Mouse (Mus musculus) hindbrain, embryonic 12.5 days (tissue): Measurements from ENCODE around the gene Slc4a1. TPM values are rescaled to one million over a fixed set of nuclear protein-coding genes. Genes with fewer than 3 reads are reported as not detected.

Experiments used
- ATAC-seq: fragments of 200-750 bp; cut with Nextera tagmentation; 2 replicates; pipeline ENCODE4 v1.8.0; 2017; ENCODE audit warnings: moderate TSS enrichment; ENCODE audit not compliant: low FRiP score
- H3K27ac ChIP-seq: fragments of 300-500 bp; sonication (generic); 2 replicates; pipeline ENCODE4 v1.5.1; 2016; ENCODE audit warnings: mild to moderate bottlenecking
- H3K27me3 ChIP-seq: fragments of 300-500 bp; sonication (generic); 2 replicates; pipeline ENCODE4 v1.6.1; 2016; ENCODE audit warnings: mild to moderate bottlenecking
- H3K36me3 ChIP-seq: fragments of 300-500 bp; sonication (generic); 2 replicates; pipeline ENCODE4 v1.6.1; 2016; ENCODE audit warnings: mild to moderate bottlenecking
- H3K4me1 ChIP-seq: fragments of 300-500 bp; sonication (generic); 2 replicates; pipeline ENCODE4 v1.6.1; 2016
- H3K4me2 ChIP-seq: fragments of 300-500 bp; sonication (generic); replicated peaks from 2 replicates; pipeline ENCODE4 v1.6.1; 2016; ENCODE audit warnings: mild to moderate bottlenecking
- H3K4me3 ChIP-seq: fragments of 300-500 bp; sonication (generic); 2 replicates; pipeline ENCODE4 v1.5.1; 2016; ENCODE audit warnings: mild to moderate bottlenecking
- H3K9ac ChIP-seq: fragments of 300-500 bp; sonication (generic); 2 replicates; pipeline ENCODE4 v1.6.1; 2016; ENCODE audit warnings: mild to moderate bottlenecking, moderate library complexity
- H3K9me3 ChIP-seq: fragments of 300-500 bp; sonication (generic); replicated peaks from 2 replicates; pipeline ENCODE4 v1.6.1; 2016; ENCODE audit warnings: mild to moderate bottlenecking
- WGBS: fragments of 180-500 bp; shearing (Covaris S2); methylation state at CpG from one replicate; pipeline ENCODE4 v1.1.7; 2016; 5-methylcytosine and 5-hydroxymethylcytosine counted together
- polyA plus RNA-seq: library from polyadenylated mRNA; unstranded; fragments of >200 nt; fragmentation: Nextera tagmentation; extraction: Ambion mirVana; gene quantifications from 2 replicates; pipeline ENCODE4 v1.2.1, GENCODE M21; 2016

Gene Slc4a1
- polyA plus RNA-seq, 1 experiment from 2014 or later = 33.5 TPM

DNA sequence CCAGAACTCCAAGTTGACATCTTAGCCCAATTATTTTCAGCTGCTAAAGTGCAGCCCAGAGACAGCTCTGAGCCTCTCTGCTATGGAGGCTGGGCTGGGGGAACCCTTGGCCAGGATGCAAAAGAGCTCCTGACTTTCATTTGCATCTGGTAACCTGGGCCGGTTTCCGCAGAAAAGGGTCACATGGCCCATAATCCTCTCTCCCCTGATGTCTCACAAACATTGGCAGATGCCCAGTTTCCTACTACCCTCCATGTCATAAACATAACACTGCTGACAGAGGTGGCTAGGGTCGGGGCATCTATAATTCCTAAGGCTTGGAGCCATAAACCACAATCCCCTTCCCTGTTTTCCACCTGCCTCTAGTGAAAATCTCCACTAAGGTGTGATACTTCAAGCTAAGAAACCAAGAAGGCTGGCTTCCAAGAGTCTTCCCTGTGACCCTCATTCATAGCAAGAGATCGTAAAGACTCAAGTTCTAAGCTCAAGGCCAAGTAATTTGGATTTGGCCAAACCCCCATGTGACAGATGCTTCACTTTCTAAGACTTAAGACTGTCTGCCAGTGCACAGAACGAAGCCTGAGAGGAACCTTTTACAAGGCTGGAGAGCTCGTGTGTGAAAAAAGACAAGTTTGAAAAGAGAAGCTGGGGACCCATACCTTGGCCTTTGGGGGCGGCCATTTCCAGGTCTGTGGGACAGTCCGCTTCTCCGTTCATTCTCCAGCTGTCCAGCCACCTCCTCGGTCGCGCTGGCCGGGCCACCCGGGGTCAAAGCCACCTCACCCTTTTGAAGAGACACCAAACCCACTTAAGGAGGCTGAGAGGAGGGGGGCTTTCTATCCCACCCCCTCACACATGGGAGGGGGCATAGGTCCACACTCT, 50.1 kb downstream of the Slc4a1 start:
- H3K27ac ChIP-seq = peak overlapping the region; percentile 100
- H3K27me3 ChIP-seq = no peaks in the 10 kb centered on the region
- H3K4me2 ChIP-seq = peak overlapping the region; percentile 88
- H3K4me1 ChIP-seq = peaks cover 26% of the 10 kb centered on the region
- H3K4me3 ChIP-seq = peak overlapping the region; percentile 100
- WGBS = 18% methylated on average over 14 of the region's 14 CpGs
- H3K9me3 ChIP-seq = no peaks in the 10 kb centered on the region
- peak overlapping the region; percentile 100 for H3K9ac ChIP-seq
- ATAC-seq = peak; percentile 8; the same call in 1 of the 2 replicates
- peaks cover 40% of the 10 kb centered on the region for H3K36me3 ChIP-seq

GRCm38 (mm10) chr11:102314321-102314720, 51.7 kb downstream of the Slc4a1 start:
- Histone ChIP-seq H3K36me3 (peaks cover 57% of the 10 kb centered on the region), H3K4me2 (no peak overlapping the region)

GRCm38 (mm10) chr11:102312586-102312985, 53.4 kb downstream of the Slc4a1 start:
- WGBS = 82% methylated on average over 6 of the region's 6 CpGs
- H3K27ac ChIP-seq = no peak overlapping the region
- no peak overlapping the region for H3K9ac ChIP-seq
- no peak overlapping the region for H3K4me3 ChIP-seq
- H3K4me1 ChIP-seq = peaks cover 42% of the 10 kb centered on the region
- no peak for ATAC-seq
- H3K36me3 ChIP-seq = peaks cover 68% of the 10 kb centered on the region
- H3K9me3 ChIP-seq = no peaks in the 10 kb centered on the region
- no peaks in the 10 kb centered on the region for H3K27me3 ChIP-seq
- no peak overlapping the region for H3K4me2 ChIP-seq

More at GRCm38 (mm10) chr11:102314321-102314720, 51.7 kb downstream of the Slc4a1 start:
- H3K27ac ChIP-seq = no peak overlapping the region
- no peak overlapping the region for H3K4me3 ChIP-seq
- no peak overlapping the region for H3K9ac ChIP-seq
- no peaks in the 10 kb centered on the region for H3K9me3 ChIP-seq
- no peaks in the 10 kb centered on the region for H3K27me3 ChIP-seq
- no peak for ATAC-seq
- 91% methylated on average over 12 of the region's 12 CpGs for WGBS
- peaks cover 34% of the 10 kb centered on the region for H3K4me1 ChIP-seq

GRCm38 (mm10) chr11:102311966-102312365, 54.0 kb downstream of the Slc4a1 start:
- no peaks in the 10 kb centered on the region for H3K27me3 ChIP-seq
- no peak overlapping the region for H3K27ac ChIP-seq
- WGBS = 88% methylated on average over 4 of the region's 4 CpGs
- H3K36me3 ChIP-seq = peaks cover 74% of the 10 kb centered on the region
- no peak overlapping the region for H3K4me2 ChIP-seq
- H3K4me3 ChIP-seq = no peak overlapping the region
- H3K9me3 ChIP-seq = no peaks in the 10 kb centered on the region
- ATAC-seq = no peak
- H3K4me1 ChIP-seq = peaks cover 42% of the 10 kb centered on the region
- H3K9ac ChIP-seq = no peak overlapping the region

GRCm38 (mm10) chr11:102310768-102311695, 55.0 kb downstream of the Slc4a1 start:
- H3K36me3 ChIP-seq = peaks cover 83% of the 10 kb centered on the region

GRCm38 (mm10) chr11:102309821-102310617, 56.0 kb downstream of the Slc4a1 start:
- peak overlapping the region; percentile 53 for H3K9ac ChIP-seq
- H3K27ac ChIP-seq = peak overlapping the region; percentile 60; the same call in 1 of the 2 replicates
- peak overlapping the region; percentile 25 for H3K4me3 ChIP-seq
- 88% methylated on average over 22 of the region's 22 CpGs for WGBS
- no peaks in the 10 kb centered on the region for H3K27me3 ChIP-seq
- ATAC-seq = no peak
- peaks cover 28% of the 10 kb centered on the region for H3K4me1 ChIP-seq
- peaks cover 81% of the 10 kb centered on the region for H3K36me3 ChIP-seq
- H3K9me3 ChIP-seq = no peaks in the 10 kb centered on the region
- H3K4me2 ChIP-seq = peak overlapping the region; percentile 55

More at GRCm38 (mm10) chr11:102310768-102311695, 55.0 kb downstream of the Slc4a1 start:
- WGBS = 40% methylated on average over 31 of the region's 38 CpGs
- no peak for ATAC-seq
- Histone ChIP-seq H3K9ac (peak overlapping the region; percentile 32; the same call in 1 of the 2 replicates), H3K4me2 (no peak overlapping the region), H3K4me3 (no peak overlapping the region; the same call in none of the 2 replicates), H3K27ac (no peak overlapping the region), H3K27me3 (no peaks in the 10 kb centered on the region), H3K4me1 (peaks cover 37% of the 10 kb centered on the region), H3K9me3 (no peaks in the 10 kb centered on the region)

GRCm38 (mm10) chr11:102308979-102309378, 57.0 kb downstream of the Slc4a1 start:
- 1% methylated on average over 27 of the region's 27 CpGs for WGBS
- ATAC-seq = peak; percentile 92
- H3K27ac ChIP-seq = peak overlapping the region; percentile 60
- H3K9me3 ChIP-seq = no peaks in the 10 kb centered on the region
- peak overlapping the region; percentile 53 for H3K9ac ChIP-seq
- peak overlapping the region; percentile 55 for H3K4me2 ChIP-seq
- peak overlapping the region; percentile 25 for H3K4me3 ChIP-seq
- peaks cover 28% of the 10 kb centered on the region for H3K4me1 ChIP-seq
- no peaks in the 10 kb centered on the region for H3K27me3 ChIP-seq
- peaks cover 70% of the 10 kb centered on the region for H3K36me3 ChIP-seq

DNA sequence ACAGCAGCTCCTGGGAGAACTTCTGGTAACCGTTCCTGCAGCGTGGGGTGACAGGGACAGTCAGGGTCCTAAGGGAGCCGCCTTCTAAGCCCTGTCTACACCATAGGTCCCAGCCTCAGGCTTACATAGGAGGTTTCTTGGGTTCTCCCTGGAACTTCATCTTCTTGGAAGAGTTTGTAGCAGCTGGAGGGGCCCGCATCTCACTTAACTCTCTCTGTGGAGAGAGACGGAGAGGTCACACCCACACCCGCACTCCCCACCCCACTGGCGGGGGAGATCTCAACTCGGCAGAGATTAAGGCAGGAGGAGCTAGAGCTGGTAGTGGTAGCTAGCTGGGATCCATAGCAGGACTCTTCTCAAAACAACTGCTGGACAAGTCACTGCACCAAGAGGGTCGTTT, 57.9 kb downstream of the Slc4a1 start:
- WGBS = 87% methylated on average over 9 of the region's 9 CpGs
- Histone ChIP-seq H3K4me3 (no peak overlapping the region), H3K27ac (no peak overlapping the region), H3K27me3 (no peaks in the 10 kb centered on the region), H3K4me1 (peaks cover 28% of the 10 kb centered on the region), H3K9me3 (no peaks in the 10 kb centered on the region), H3K9ac (no peak overlapping the region), H3K36me3 (peaks cover 62% of the 10 kb centered on the region), H3K4me2 (no peak overlapping the region)
- ATAC-seq = no peak

DNA sequence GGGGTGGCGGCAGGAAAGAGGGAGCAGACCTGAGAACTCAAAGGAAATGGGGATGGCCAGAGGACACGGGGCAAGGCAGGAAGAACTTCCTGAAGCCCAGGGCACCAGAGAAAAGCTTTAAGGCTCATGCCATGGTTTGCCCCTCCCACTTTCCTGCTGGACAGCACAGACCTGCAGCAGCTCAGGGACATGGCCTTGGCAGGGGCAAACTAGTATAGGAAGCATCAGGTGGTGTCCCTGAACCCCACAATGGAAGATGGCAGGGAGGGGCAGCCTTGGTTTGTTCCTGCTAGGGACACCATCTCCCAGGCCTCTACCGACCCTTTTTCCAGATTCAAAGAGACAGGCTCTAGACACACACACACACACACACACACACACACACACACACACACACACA, 60.6 kb downstream of the Slc4a1 start:
- Histone ChIP-seq H3K4me2 (no peak overlapping the region), H3K9me3 (no peaks in the 10 kb centered on the region), H3K27ac (no peak overlapping the region), H3K9ac (no peak overlapping the region), H3K4me1 (peaks cover 18% of the 10 kb centered on the region), H3K27me3 (no peaks in the 10 kb centered on the region), H3K36me3 (peaks cover 42% of the 10 kb centered on the region), H3K4me3 (no peak overlapping the region)
- 70% methylated on average over 3 of the region's 3 CpGs for WGBS
- no peak for ATAC-seq

GRCm38 (mm10) chr11:102304141-102304540, 61.9 kb downstream of the Slc4a1 start:
- no peaks in the 10 kb centered on the region for H3K27me3 ChIP-seq
- 49% methylated on average over 2 of the region's 2 CpGs for WGBS
- H3K9ac ChIP-seq = no peak overlapping the region
- peaks cover 30% of the 10 kb centered on the region for H3K36me3 ChIP-seq
- H3K4me3 ChIP-seq = no peak overlapping the region
- H3K4me2 ChIP-seq = no peak overlapping the region
- peaks cover 6% of the 10 kb centered on the region for H3K4me1 ChIP-seq
- no peak for ATAC-seq
- no peak overlapping the region for H3K27ac ChIP-seq
- H3K9me3 ChIP-seq = no peaks in the 10 kb centered on the region

DNA sequence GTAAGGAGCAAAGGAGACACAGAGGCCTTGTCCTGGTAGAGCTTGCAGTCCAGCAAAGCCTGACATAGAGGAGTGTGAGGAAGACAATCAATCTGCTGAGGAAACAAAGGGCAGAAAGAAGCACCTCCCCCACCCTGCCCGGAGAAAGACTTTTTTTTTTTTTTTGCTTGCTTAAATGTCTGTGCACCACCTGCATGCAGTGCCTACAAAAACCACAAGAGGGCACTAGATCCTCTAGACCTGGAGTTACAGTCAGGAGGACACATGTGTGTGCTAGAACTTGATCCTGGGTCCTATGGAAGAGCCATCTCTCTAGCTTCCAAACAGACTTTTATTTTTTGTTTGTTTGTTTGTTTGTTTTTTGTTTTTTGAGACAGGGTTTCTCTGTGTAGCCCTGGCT, 66.2 kb downstream of the Slc4a1 start:
- no peak for ATAC-seq
- Histone ChIP-seq H3K4me3 (no peak overlapping the region), H3K4me1 (peaks cover 16% of the 10 kb centered on the region), H3K27ac (no peak overlapping the region), H3K4me2 (no peak overlapping the region), H3K9me3 (no peaks in the 10 kb centered on the region), H3K27me3 (no peaks in the 10 kb centered on the region), H3K9ac (no peak overlapping the region), H3K36me3 (no peaks in the 10 kb centered on the region)
- WGBS = 10% methylated on average over 1 of the region's 1 CpGs
